Mouse (Mus musculus) MEL (cell line): ENCODE results near the gene Gm6993. TPM values are rescaled to one million over a fixed set of nuclear protein-coding genes. Genes with fewer than 3 reads are reported as not detected.

Experiments used
- DNase-seq: peaks from one replicate; pipeline ENCODE4 v3.0.0; 2011; ENCODE audit warnings: low read depth, low spot score
- H3K27ac ChIP-seq: 2 replicates; pipeline ENCODE4 v1.5.1; 2012; ENCODE audit warnings: low read depth, mild to moderate bottlenecking, control low read depth, low read length, moderate library complexity; ENCODE audit not compliant: control insufficient read depth
- H3K27me3 ChIP-seq, 2 experiments: fragments of 150-350 bp in 1 of 2; sonication (generic) in 1 of 2; 2 replicates each; pipeline ENCODE4 v1.6.1; 2012; ENCODE audit warnings: low read length in 2 of 2, mild to moderate bottlenecking in 2 of 2, improper control_type of control experiment in 1 of 2, moderate library complexity in 1 of 2; ENCODE audit not compliant: insufficient read depth in 2 of 2, control insufficient read depth in 1 of 2
- H3K36me3 ChIP-seq, 2 experiments: 2 replicates each; pipeline ENCODE4 v1.6.1; 2012 to 2014; ENCODE audit warnings: low read length in 2 of 2, improper control_type of control experiment in 1 of 2, inconsistent platforms in 1 of 2, mild to moderate bottlenecking in 1 of 2; ENCODE audit not compliant: insufficient read depth in 2 of 2, control insufficient read depth in 1 of 2
- H3K4me1 ChIP-seq, 2 experiments: fragments of 150-350 bp in 1 of 2; sonication (generic) in 1 of 2; 2 replicates each; pipeline ENCODE4 v1.6.1; 2012; ENCODE audit warnings: low read length in 2 of 2, improper control_type of control experiment in 1 of 2, mild to moderate bottlenecking in 1 of 2; ENCODE audit not compliant: insufficient read depth in 2 of 2, control insufficient read depth in 1 of 2
- H3K4me3 ChIP-seq, 2 experiments: fragments of 150-350 bp in 1 of 2; sonication (generic) in 1 of 2; 2 replicates each; pipeline ENCODE4 v1.5.1; 2012; ENCODE audit warnings: low read depth in 2 of 2, low read length in 2 of 2, mild to moderate bottlenecking in 2 of 2, moderate library complexity in 2 of 2, control low read depth in 1 of 2, improper control_type of control experiment in 1 of 2; ENCODE audit not compliant: control insufficient read depth in 1 of 2, insufficient read depth in 1 of 2
- H3K79me2 ChIP-seq: 2 replicates; pipeline ENCODE4 v1.6.1; 2012; ENCODE audit warnings: mild to moderate bottlenecking, low read length, moderate library complexity; ENCODE audit not compliant: control insufficient read depth, poor library complexity, insufficient read depth
- H3K9ac ChIP-seq: 2 replicates; pipeline ENCODE4 v1.6.1; 2012; ENCODE audit warnings: low read depth, mild to moderate bottlenecking, control low read depth, low read length, moderate library complexity; ENCODE audit not compliant: control insufficient read depth, poor library complexity, severe bottlenecking
- H3K9me3 ChIP-seq: fragments of 150-350 bp; sonication (generic); replicated peaks from 2 replicates; pipeline ENCODE4 v1.6.1; 2012; ENCODE audit warnings: mild to moderate bottlenecking, low read length, improper control_type of control experiment, moderate library complexity; ENCODE audit not compliant: insufficient read depth
- BHLHE40 ChIP-seq: IDR thresholded peaks from 2 replicates; pipeline ENCODE4 v1.6.1; 2012; ENCODE audit warnings: low read depth, mild to moderate bottlenecking, inconsistent platforms, low read length, improper control_type of control experiment, borderline replicate concordance
- CHD1 ChIP-seq: IDR thresholded peaks from 2 replicates; pipeline ENCODE4 v1.6.1; 2012; ENCODE audit warnings: low read depth, mild to moderate bottlenecking, inconsistent platforms, low read length, improper control_type of control experiment
- CHD2 ChIP-seq: IDR thresholded peaks from 2 replicates; pipeline ENCODE4 v1.6.1; 2011; ENCODE audit warnings: low read length, improper control_type of control experiment
- CTCF ChIP-seq, 3 experiments: IDR thresholded peaks in 2 of 3; conservative IDR thresholded peaks in 1 of 3; 2 replicates each; pipeline ENCODE4 v1.5.1; 2011 to 2012; ENCODE audit warnings: low read length in 3 of 3, low read depth in 2 of 3, mild to moderate bottlenecking in 2 of 3, improper control_type of control experiment in 1 of 3, inconsistent platforms in 1 of 3, mixed read lengths in 1 of 3, moderate library complexity in 1 of 3; ENCODE audit not compliant: control insufficient read depth in 1 of 3, insufficient read depth in 1 of 3, poor library complexity in 1 of 3, severe bottlenecking in 1 of 3
- E2F4 ChIP-seq: IDR thresholded peaks from 2 replicates; pipeline ENCODE4 v1.6.1; 2011; ENCODE audit warnings: low read depth, low read length, improper control_type of control experiment, borderline replicate concordance
- ELF1 ChIP-seq: IDR thresholded peaks from 2 replicates; pipeline ENCODE4 v1.6.1; 2014; ENCODE audit warnings: low read depth, mild to moderate bottlenecking, inconsistent platforms, low read length, improper control_type of control experiment, moderate library complexity
- EP300 ChIP-seq, 2 experiments: IDR thresholded peaks; 2 replicates each; pipeline ENCODE4 v1.6.1; 2011; ENCODE audit warnings: improper control_type of control experiment in 2 of 2, low read length in 2 of 2, low read depth in 1 of 2, mild to moderate bottlenecking in 1 of 2
- ETS1 ChIP-seq: IDR thresholded peaks from 2 replicates; pipeline ENCODE4 v1.6.1; 2012; ENCODE audit warnings: low read depth, mild to moderate bottlenecking, inconsistent platforms, low read length, improper control_type of control experiment, moderate library complexity
- GATA1 ChIP-seq: IDR thresholded peaks from 2 replicates; pipeline ENCODE4 v1.6.1; 2011; ENCODE audit warnings: low read depth, low read length, improper control_type of control experiment
- HCFC1 ChIP-seq: IDR thresholded peaks from 2 replicates; pipeline ENCODE4 v1.6.1; 2012; ENCODE audit warnings: low read depth, mild to moderate bottlenecking, inconsistent platforms, low read length, improper control_type of control experiment, moderate library complexity
- KAT2A ChIP-seq: conservative IDR thresholded peaks from 2 replicates; pipeline ENCODE4 v1.6.1; 2012; ENCODE audit warnings: low read depth, low read length, improper control_type of control experiment, inconsistent platforms
- MAFK ChIP-seq: IDR thresholded peaks from 2 replicates; pipeline ENCODE4 v1.6.1; 2011; ENCODE audit warnings: low read depth, mild to moderate bottlenecking, low read length, improper control_type of control experiment, borderline replicate concordance
- MAX ChIP-seq: IDR thresholded peaks from 2 replicates; pipeline ENCODE4 v1.6.1; 2011; ENCODE audit warnings: low read length, improper control_type of control experiment
- MAZ ChIP-seq: IDR thresholded peaks from 2 replicates; pipeline ENCODE4 v1.6.1; 2012; ENCODE audit warnings: low read depth, mild to moderate bottlenecking, inconsistent platforms, low read length, improper control_type of control experiment
- MXI1 ChIP-seq: IDR thresholded peaks from 2 replicates; pipeline ENCODE4 v1.6.1; 2011; ENCODE audit warnings: mild to moderate bottlenecking, low read depth, low read length, improper control_type of control experiment
- MYB ChIP-seq: IDR thresholded peaks from 2 replicates; pipeline ENCODE4 v1.6.1; 2011; ENCODE audit warnings: mild to moderate bottlenecking, low read depth, low read length, improper control_type of control experiment
- MYC ChIP-seq: IDR thresholded peaks from 2 replicates; pipeline ENCODE4 v1.6.1; 2011; ENCODE audit warnings: low read depth, mild to moderate bottlenecking, low read length, improper control_type of control experiment, moderate library complexity
- NELFE ChIP-seq: IDR thresholded peaks from 2 replicates; pipeline ENCODE4 v1.6.1; 2011; ENCODE audit warnings: low read depth, low read length, improper control_type of control experiment
- NRF1 ChIP-seq: IDR thresholded peaks from 2 replicates; pipeline ENCODE4 v1.6.1; 2014; ENCODE audit warnings: low read depth, mild to moderate bottlenecking, inconsistent platforms, low read length, improper control_type of control experiment, moderate library complexity; ENCODE audit not compliant: poor library complexity, insufficient read depth, severe bottlenecking
- POLR2AphosphoS2 ChIP-seq: IDR thresholded peaks from 2 replicates; pipeline ENCODE4 v1.6.1; 2011; ENCODE audit warnings: low read length, improper control_type of control experiment
- RAD21 ChIP-seq: IDR thresholded peaks from 2 replicates; pipeline ENCODE4 v1.6.1; 2011; ENCODE audit warnings: mild to moderate bottlenecking, low read depth, low read length, improper control_type of control experiment
- SMC3 ChIP-seq: IDR thresholded peaks from 2 replicates; pipeline ENCODE4 v1.6.1; 2011; ENCODE audit warnings: low read depth, low read length, improper control_type of control experiment
- TAL1 ChIP-seq: IDR thresholded peaks from 2 replicates; pipeline ENCODE4 v1.6.1; 2012; ENCODE audit warnings: mild to moderate bottlenecking, inconsistent platforms, low read length, moderate library complexity, mixed read lengths
- TBP ChIP-seq: IDR thresholded peaks from 2 replicates; pipeline ENCODE4 v1.8.0; 2011; ENCODE audit warnings: low read depth, low read length, improper control_type of control experiment
- TCF12 ChIP-seq: IDR thresholded peaks from 2 replicates; pipeline ENCODE4 v1.6.1; 2014; ENCODE audit warnings: low read depth, mild to moderate bottlenecking, inconsistent platforms, low read length, improper control_type of control experiment, moderate library complexity
- UBTF ChIP-seq: IDR thresholded peaks from 2 replicates; pipeline ENCODE4 v1.6.1; 2012; ENCODE audit warnings: low read depth, mild to moderate bottlenecking, inconsistent platforms, low read length, improper control_type of control experiment, moderate library complexity, borderline replicate concordance; ENCODE audit not compliant: insufficient read depth
- USF2 ChIP-seq, 2 experiments: IDR thresholded peaks; 2 replicates each; pipeline ENCODE4 v1.6.1; 2011 to 2012; ENCODE audit warnings: improper control_type of control experiment in 2 of 2, low read length in 2 of 2, borderline replicate concordance in 1 of 2, inconsistent platforms in 1 of 2, low read depth in 1 of 2, mild to moderate bottlenecking in 1 of 2; ENCODE audit not compliant: insufficient read depth in 1 of 2
- ZC3H11A ChIP-seq: IDR thresholded peaks from 2 replicates; pipeline ENCODE4 v1.6.1; 2012; ENCODE audit warnings: low read depth, mild to moderate bottlenecking, inconsistent platforms, low read length, improper control_type of control experiment
- ZKSCAN1 ChIP-seq: IDR thresholded peaks from 2 replicates; pipeline ENCODE4 v1.6.1; 2012; ENCODE audit warnings: low read depth, mild to moderate bottlenecking, inconsistent platforms, low read length, improper control_type of control experiment, moderate library complexity
- ZMIZ1 ChIP-seq: IDR thresholded peaks from 2 replicates; pipeline ENCODE4 v1.6.1; 2012; ENCODE audit warnings: low read depth, mild to moderate bottlenecking, inconsistent platforms, low read length, improper control_type of control experiment, moderate library complexity
- polyA plus RNA-seq, 2 experiments: library from polyadenylated mRNA; stranded (reverse) in 1 of 2; unstranded in 1 of 2; fragments of >175 nt in 1 of 2; fragments of >200 nt in 1 of 2; gene quantifications; 2 replicates each; pipeline versions ENCODE4 v1.2.1 to v1.2.4; 2012; ENCODE audit warnings: low replicate concordance in 2 of 2, low read depth in 1 of 2; ENCODE audit not compliant: insufficient read length in 2 of 2, insufficient read depth in 1 of 2, missing spikeins in 1 of 2
- total RNA-seq: library from RNA; depleted of rRNA; stranded (reverse); fragments of 300-350 nt; gene quantifications from 2 replicates; pipeline ENCODE4 v1.2.3, GENCODE M21; 2012

The Gm6993 gene
- total and polyA plus RNA-seq, 3 experiments: not detected

- Histone ChIP-seq H3K4me3 (no peak overlapping the region), H3K79me2 (no peaks in the 10 kb centered on the region), H3K36me3 (no peaks in the 10 kb centered on the region), H3K9ac (no peak overlapping the region), H3K9me3 (no peaks in the 10 kb centered on the region), H3K27ac (no peak overlapping the region), H3K27me3 (peaks cover 0 to 2% of the 10 kb centered on the region in 2 experiments; a peak in 2 of 4 replicates), H3K4me1 (no peaks in the 10 kb centered on the region)
- TF ChIP-seq EP300 (IDR thresholded peaks at IDR 0.05; ENCODE audit: low read depth in 1 of 2, low read length in 2 of 2) (no peak), TCF12 (no peak), CHD1 (no peak), MAFK (no peak), MYC (no peak), NRF1 (no peak), ZKSCAN1 (no peak), RAD21 (no peak), ETS1 (no peak), TBP (no peak), ELF1 (no peak), MYB (no peak), SMC3 (no peak), MAZ (no peak), E2F4 (no peak), GATA1 (no peak), MXI1 (no peak), UBTF (no peak), USF2 (IDR thresholded peaks at IDR 0.05; ENCODE audit: borderline replicate concordance in 1 of 2, insufficient read depth in 1 of 2, low read depth in 1 of 2, low read length in 2 of 2) (no peak)
- no peak for DNase-seq
These were observed 772 bp upstream of the Gm6993 start for GRCm38 (mm10) chr12:31239798-31240197.

GRCm38 (mm10) chr12:31241595-31242342 is 1.2 kb downstream of the Gm6993 start:
- DNase-seq: no peak
- Histone ChIP-seq H3K4me1 (no peaks in the 10 kb centered on the region), H3K36me3 (no peaks in the 10 kb centered on the region), H3K27ac (no peak overlapping the region), H3K4me3 (no peak overlapping the region), H3K9ac (no peak overlapping the region), H3K9me3 (no peaks in the 10 kb centered on the region), H3K79me2 (no peaks in the 10 kb centered on the region), H3K27me3 (peaks cover 0 to 2% of the 10 kb centered on the region in 2 experiments; a peak in 1 of 4 replicates)
- TF ChIP-seq TCF12: no peak
- TF ChIP-seq BHLHE40: no peak
- TF ChIP-seq E2F4: no peak
- TF ChIP-seq CTCF (IDR thresholded peaks at IDR 0.05 in 2 of 3, conservative IDR thresholded peaks at IDR 0.05 in 1 of 3; ENCODE audit: control insufficient read depth in 1 of 3, insufficient read depth in 1 of 3, low read depth in 2 of 3, low read length in 3 of 3, poor library complexity in 1 of 3, severe bottlenecking in 1 of 3): no peak
- TF ChIP-seq USF2 (IDR thresholded peaks at IDR 0.05; ENCODE audit: borderline replicate concordance in 1 of 2, insufficient read depth in 1 of 2, low read depth in 1 of 2, low read length in 2 of 2): no peak
- TF ChIP-seq POLR2AphosphoS2: no peak
- no peak for TF ChIP-seq KAT2A
- no peak for TF ChIP-seq NELFE
- TF ChIP-seq CHD2: no peak
- TF ChIP-seq HCFC1: no peak
- no peak for TF ChIP-seq TAL1
- TF ChIP-seq MAX: no peak
- TF ChIP-seq ZMIZ1: no peak
- no peak for TF ChIP-seq MAFK
- TF ChIP-seq MAZ: no peak
- TF ChIP-seq ZC3H11A: no peak
- TF ChIP-seq NRF1: no peak
- no peak for TF ChIP-seq MXI1
- TF ChIP-seq RAD21: no peak
- no peak for TF ChIP-seq ETS1
